Mouse (Mus musculus): ENCODE measurements around the gene Fgf18.

The Fgf18 gene

DNA sequence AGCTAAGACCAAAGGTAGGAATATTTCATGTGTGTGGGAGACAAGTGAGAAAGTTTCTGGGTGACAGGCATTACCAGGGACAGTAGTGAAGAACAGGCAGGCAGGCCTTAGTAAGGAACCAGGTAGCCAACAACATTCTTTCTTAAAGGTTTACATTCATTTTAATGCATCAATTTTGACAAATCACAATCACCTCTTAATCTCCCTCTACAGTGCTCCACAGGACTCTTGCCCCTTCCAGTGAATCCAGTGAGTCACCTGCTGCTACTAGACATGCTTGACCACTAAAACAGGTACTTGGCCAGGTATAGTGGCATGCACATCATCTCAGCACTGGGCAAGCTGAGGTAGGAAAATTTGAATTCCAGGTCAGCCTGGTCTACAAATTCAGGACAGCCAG, 3.2 kb upstream of the Fgf18 start:
- no peak for DNase-seq (ENCODE audit: low spot score in 2 of 2)

DNA sequence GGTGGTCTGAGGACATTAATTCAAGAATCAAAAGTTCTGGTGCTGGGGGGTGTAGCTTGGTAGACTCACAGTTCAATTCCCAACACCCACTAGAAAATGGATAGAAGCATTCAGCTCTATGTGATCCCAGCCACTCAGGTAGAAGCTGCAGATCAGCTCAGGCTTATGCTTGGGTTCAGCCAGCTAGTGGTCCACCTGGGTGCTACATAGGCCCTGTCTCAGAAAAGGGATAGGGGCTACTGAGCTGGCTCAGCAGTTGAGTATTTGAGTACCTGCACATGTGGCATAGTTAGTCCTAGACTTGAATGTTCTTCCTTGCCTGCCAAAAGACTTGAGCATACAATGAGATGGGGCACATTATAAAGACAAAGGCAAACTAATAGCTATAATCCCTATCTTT, 2.3 kb upstream of the Fgf18 start:
- DNase-seq (ENCODE audit: low spot score in 2 of 2): no peak

DNA sequence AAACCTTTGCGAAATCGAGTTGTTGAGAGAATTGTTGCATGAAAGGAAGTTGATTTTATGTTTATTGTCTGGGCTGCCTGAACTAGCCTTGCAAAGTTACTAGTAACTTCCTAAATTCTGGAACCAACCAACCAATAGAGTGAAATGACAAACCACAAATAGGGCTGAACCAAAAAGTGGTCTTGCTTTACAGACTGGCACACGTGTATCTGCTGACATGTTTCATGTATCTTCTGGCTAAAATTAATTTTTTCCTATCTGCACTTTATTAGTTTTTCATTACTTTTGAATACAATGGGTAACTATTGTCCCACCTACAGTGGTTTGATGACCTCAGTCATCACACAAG, 1.9 kb upstream of the Fgf18 start:
- no peak for DNase-seq (ENCODE audit: low spot score in 2 of 2)

DNA sequence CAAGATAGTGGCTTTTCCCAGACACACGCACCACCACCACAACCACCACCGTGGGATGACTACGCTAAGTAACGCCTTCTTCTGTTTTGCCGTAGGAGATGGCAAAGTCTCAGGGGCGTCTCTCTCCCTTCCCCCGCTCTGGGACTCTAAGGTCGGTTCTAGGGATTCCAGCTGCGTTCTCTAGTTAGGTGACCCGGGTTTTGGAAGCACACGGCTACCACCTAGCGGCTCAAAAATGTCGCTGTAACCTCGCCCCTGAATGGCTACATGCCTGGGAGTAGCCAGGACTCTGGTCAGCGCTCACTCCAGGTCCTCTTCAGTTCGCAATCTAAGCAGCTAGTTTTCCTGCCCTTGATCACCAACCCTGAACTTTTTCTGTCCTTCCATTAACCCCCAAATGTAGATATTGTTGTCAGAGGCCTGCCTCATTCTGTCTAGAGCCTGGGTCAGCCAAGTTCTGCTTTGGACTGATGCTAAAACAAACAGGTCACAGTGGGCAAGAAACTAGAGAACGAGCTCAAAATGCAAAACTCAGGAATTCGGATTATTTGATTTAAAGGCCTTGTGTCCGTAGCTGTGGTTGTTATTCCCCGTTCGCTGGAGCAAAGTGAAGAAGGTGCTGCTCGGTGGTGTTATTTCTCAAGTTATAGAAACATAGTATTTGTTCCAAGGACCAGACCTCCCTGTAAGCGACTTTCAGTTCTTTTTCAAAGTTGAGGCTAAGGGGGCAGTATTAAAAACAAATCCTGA, 1.3 kb upstream of the Fgf18 start:
- peak in 1 of 2 experiments; percentile 56 for DNase-seq (ENCODE audit: low spot score in 2 of 2)

DNA sequence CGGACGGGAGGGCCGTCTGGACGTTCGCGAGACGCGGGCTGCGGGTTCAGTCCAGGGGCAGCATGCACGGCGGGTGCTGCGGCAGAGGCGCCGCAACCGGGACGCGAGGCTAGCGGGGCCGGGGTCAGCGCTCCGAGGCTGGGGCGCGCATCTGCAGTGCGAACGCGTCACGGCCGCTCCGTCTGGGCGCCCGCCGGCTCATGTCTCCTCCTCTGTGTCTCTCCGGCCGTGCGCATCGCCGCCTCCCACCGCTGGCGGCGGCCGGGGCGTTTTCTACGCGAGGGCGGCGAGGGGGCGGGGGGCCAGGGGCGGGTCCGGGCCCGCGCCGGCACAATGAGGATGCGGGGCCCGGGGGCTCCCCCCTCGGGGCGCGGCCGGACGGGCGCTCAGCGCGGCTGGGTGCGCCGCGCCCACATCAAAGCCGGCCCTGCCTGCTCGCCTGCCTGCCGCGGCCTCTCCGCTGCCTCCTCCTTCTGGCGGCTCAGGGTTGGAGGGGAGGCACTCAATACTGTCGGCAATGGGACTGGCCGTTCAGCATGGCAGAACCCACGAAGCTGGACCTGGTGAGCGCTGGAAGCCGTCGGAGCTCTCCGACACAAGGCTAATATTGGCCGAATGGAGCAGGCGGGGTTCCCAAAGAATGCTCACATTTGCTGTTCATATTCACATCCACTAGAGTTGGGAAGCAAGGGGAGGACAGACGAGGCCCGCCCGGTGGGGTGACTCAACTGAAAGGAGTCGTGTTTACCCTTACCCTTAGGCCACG, 555 bp upstream of the Fgf18 start:
- DNase-seq (ENCODE audit: low spot score in 2 of 2): peak in 1 of 2 experiments; percentile 14

DNA sequence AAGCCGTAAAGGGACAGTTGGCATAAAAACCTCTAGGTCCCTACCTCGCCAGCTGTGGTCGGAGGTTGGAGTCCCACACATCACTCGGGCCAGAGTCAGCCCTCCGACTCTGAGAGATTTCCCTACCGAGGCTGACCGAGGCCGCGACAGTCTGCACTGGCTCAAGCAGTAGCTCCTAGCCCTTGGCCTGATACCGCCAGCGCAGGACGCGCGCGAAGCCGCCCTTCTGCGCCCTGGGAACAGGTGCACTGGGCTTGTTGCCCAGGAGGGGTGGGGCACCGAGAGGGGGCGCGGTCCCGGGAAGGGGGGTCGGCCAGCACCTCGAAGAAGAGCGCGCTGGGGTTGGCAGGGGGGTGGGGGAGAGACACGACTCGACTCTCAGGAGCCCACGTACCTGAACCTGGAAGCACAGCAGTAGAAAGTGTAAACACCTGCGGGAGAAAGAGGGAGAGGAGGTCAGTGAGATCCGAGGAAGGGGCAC, 509 bp downstream of the Fgf18 start:
- no peak for DNase-seq (ENCODE audit: low spot score in 2 of 2)

DNA sequence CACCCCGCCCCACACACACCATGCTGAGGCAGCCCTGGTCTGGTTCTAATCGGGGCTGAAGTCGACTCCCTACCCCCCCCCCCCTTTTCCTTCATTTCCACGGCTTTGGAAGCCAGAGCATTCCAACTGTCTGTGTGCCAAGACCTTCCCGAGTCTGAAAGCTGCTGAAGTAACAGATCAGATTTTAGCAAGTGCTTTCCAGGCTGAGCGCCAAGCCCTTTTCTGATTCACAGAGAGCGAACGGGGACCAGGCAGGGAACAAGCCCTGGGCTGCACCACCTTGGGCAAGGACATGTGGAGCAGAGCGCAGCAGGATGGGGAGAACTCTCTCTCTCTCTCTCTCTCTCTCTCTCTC, 1.1 kb downstream of the Fgf18 start:
- DNase-seq (ENCODE audit: low spot score in 2 of 2): peak; percentile 84 to 87

DNA sequence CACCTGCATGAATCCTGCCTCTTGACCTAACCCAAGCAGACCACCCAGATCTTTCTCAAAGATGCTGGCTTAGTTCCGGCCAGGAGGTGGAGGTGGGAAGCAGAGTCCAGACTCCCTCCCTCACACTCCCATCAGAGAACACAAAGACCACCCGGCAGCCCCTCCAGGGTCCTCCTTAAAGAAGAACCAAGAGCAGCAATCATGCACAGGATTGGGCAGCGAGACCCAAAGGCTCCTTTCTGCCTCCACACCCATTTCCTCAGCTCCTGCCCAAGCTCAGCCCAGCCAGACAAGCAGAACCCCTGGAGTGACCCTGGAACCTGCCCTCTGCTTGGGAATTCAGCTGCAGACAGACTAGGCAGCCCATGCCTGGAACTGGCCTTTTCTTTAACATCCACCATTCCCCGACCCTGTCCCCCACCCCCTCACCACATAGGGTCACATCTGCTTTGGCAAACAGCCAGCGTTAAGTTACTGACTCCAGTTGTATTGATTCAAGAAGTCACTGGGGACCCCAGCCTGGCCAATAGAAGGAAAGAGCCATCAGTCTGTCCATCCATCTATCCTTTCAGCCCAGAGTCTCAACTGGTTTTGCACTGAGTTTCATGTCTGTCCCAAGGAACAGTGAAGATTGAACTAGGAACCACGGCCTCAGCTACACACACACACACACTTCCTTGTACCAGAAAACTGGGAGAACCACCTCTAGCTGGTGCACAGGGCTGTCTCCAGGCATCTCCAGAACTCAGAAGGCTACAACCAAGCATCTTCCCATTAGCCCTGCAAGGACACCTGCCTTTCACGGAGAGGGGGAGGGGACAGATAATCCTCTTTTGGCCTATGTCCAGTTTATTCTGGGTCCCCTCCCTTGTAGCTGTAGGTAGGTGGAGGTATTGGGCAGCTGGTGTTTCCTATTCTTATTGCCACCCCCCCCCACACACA, 1.7 kb downstream of the Fgf18 start:
- no peak for DNase-seq (ENCODE audit: low spot score in 2 of 2)

DNA sequence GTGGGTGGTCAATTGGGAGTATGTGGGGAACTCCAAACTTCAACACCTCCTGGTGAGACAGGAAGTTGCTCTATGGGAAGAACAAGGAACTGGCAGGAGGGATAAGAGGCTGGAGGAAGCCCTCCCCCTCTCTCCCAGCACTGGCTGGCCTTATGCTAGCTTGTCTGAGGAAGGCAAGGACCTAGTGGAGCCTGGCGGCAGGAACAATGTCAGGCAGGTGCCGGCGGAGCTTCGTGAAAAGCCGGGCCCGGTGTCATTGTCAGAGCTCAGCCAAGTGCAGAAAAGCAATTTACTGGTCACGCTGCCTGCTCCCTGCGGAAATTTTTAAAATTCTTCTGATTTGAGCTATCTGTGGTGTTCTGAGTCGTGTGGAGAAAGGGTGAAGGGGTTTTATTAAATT, 3.3 kb downstream of the Fgf18 start:
- no peak for DNase-seq (ENCODE audit: low spot score in 2 of 2)

DNA sequence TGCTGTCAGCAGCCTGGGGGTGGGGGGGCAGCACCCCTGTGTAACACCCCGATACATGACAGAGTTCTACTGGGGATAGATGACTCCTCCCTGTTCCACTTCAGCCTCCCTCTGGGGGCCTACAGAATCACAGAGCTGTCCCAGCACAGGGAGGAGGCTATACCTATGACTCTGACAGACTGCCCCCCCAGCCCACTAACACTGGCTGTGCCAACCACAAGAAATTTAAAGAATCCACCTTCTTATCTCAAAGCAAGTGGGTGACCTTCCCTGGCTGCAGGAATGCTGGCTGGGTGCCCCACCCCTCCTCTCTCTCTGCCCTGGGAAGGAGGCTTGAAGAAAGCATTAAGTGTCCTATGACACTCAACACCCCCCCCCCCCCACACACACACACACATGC, 4.4 kb downstream of the Fgf18 start:
- DNase-seq (ENCODE audit: low spot score in 2 of 2): no peak

DNA sequence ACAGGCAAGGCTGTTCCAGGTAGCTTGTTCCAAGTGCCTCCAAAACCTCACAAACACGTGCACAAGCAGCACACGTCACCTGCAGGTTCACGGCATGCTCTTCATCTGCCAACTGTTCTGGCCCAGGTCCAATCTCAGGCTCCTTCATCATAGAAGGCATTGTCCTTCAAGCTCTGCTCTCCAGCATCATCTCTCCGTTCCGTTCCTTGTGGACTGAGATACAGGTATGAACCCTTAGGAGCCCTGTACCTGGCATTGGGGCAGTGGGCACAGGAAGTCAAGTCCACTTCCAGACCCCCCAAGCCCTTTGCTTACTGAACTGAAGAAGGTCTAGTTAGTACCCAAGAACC, 7.1 kb downstream of the Fgf18 start:
- no peak for DNase-seq (ENCODE audit: low spot score in 2 of 2)

DNA sequence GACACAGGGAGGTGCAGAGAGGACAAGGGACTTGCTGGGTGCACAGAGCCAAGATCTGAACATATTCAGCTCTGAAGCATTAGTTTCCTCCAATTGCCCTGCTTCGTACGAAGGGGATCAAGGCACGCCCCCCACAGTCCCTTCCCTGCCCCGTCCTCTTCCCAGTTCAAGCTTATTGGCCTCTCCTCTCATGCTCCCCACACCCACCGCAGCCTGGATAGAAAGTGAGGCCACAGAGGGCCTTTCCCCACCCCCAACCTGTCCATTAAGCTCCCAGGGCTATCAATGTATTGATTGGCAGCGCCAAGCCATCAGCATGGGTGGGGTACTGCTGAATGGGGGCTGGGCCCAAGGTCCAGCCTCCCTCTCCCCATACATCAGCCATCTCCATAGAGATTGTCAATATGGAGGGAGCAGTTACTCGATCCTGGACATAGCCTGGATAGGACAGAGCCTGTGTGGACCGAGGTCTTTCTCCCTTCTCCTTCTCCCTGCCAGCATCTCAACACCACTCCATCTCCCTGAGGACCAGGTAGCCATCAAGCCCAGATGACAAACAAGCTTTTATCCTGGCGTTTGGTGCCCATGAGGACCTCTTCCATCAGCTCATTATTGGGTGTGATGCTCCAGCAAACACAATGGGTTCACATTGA, 7.6 kb downstream of the Fgf18 start:
- no peak for DNase-seq (ENCODE audit: low spot score in 2 of 2)

DNA sequence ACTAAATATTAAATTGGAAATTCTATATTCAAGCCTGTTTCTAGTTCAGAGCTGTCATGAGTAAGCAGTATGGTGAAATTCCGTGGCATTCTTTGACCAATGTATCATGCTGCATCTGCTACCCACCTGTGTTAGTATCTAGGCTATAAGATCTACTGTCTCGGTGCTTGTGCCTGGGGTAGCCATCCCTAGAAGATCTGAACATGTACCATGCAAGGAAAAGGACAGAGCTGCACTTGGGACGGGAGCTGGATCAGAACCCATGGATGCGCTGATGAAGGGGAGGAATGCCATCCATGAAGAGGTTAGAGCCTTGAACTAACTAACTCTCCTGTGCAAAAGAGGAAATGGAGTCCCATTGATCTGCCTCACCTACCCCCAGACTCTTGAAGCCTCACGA, 8.5 kb downstream of the Fgf18 start:
- no peak for DNase-seq (ENCODE audit: low spot score in 2 of 2)

DNA sequence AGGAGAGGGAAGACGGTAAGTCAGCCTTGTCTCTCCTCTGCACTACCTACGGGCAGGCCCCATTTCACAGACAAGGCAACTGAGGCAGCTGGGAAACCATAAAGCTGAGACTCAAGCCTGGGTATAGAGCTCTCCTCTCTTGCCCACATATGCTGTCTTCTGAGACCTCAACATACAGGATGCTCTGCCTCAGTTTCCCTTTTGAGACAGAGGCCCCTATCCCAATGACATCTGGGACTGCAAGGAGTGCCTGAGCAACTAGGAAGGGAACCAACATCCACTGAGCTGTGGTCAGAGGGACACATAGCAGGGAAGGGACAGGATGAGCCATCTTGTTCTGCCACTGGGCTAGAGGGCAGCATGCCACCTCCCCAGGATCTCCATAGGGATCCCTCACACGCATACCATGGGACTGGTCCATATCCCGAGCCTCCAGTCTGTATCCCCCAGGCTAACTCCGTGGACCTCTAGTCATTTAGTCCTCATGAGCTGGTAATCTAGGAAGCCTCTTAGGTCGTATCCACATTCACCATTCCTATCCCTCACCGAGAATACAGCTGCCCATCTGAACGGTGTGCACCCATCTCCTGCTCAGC, 12.7 kb downstream of the Fgf18 start:
- DNase-seq (ENCODE audit: low spot score in 2 of 2): no peak

DNA sequence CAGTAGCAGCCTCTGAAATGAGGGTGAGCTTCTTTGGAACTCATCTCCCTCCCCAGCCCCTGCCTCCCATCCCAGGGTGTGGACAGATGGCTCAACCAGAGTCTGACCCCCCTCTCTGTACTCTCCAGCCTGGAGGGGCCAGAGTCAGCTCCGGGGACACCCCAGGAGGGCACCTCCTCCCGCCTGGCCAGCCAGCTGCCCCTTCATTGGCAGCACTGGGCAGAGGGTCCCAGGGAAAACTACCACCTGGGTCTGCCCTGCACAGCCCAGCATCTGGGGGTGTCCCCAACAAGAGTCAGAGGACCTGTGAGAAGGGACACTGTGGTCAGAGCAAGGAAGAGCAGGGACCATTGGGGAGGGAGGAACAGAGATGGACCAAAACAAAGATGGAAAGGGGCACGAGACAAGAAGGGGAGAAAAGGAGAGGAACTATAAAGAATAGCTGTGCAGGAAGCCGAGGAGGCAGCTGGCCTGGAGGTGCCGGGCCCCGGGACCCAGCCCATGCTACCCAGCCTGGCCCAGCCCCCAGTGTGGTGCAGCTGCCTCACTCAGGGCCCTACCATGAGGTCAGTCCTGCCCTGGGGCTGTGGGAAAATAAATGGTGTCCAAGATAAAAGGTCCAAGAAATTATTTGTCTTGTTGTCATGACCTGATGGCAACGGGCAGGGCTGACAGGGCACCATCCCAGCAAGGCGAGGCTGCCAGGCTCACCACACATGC, 14.4 kb downstream of the Fgf18 start:
- DNase-seq (ENCODE audit: low spot score in 2 of 2): no peak

DNA sequence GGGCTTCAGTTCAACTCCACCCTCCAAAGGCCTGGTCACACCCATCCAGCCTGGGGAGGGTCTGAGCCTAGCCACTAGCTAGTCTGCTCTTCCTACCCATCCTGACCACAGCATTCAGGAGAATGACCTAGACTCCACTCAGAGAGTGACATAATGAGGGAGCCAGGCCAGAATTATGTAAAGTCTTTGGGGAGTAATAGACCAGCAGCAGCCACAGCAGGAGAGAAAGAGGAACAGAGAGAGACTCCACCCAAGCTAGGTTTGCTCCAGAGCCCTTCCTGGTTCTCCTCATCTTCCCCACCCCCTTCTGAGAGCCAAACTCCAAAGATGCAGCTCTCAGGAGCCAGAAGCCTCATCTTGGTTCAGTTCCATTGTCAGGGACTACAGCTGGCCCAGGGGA, 20.1 kb downstream of the Fgf18 start:
- no peak for DNase-seq (ENCODE audit: low spot score in 2 of 2)

DNA sequence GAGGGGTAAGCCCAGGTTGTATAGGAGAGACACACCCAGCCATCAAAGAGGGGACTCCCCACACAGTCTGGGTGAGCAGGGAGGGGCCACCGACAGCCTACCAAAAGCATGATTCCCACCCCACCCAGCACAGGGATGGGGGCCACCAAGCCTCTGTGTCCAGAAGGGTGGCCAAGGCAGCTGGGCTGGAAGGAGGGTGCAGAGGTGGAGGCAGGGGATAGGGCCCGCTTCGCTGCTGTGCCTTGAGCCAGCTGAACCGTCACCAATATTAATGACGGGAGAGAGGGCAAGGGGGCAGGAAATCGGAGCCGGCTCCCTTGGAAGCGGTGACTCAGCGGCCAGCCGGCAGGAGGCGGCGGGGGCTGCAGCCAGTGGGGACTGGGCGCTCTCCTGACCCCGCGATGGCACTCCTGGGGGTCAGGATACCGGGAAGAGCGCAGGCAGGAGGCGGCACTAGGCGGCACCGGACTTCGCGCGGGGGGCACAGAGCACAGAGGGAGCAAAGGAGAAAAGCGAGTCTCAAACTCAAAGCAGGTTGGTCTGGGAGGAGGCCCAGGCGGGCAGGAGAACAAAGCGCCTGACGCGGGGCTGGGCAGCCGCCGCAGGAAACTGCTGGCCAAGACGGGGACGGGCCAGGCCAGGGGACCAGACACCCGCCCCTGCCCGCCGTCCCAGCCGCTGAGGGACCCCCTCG, 24.5 kb downstream of the Fgf18 start:
- no peak for DNase-seq (ENCODE audit: low spot score in 2 of 2)

DNA sequence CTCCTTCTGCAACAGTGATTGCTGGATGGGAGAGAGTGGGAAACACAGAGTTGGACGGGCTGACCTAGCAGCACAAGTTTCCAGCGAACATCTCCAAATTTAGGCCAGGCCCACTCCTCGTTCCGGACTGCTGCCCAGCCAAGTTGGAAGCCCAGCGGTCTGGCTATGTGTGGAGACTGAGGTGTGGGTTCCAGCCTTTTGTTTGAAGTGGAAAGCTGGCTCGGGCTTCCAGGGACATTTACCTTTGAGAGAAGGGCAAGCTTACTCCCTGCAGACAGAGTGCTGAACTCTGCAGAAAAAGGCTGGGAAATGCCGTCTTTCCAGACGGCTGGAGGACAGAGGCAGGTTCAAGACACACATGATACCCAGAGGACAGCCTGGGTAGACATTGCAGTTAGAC, 27.6 kb downstream of the Fgf18 start:
- no peak for DNase-seq (ENCODE audit: low spot score in 2 of 2)

DNA sequence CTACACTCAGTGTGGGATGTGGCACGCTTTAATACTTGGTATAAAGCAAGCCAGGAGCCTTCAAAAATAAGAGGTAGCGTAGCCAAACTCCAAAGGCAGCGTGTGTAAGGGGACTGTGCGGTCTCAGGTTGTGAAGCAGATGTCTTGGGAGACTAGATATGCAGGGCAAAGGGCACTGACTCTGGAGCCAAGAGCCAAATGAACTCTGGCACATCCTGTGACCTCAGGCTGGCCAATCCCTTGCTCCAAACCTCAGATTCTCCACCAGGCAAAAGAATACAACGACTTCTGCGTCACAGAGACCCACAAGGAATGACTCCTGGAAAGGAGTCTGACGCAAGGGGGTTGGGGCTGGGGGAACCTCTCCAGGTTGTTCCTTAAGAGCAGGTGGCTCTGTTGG, 28.1 kb downstream of the Fgf18 start:
- DNase-seq (ENCODE audit: low spot score in 2 of 2): no peak

DNA sequence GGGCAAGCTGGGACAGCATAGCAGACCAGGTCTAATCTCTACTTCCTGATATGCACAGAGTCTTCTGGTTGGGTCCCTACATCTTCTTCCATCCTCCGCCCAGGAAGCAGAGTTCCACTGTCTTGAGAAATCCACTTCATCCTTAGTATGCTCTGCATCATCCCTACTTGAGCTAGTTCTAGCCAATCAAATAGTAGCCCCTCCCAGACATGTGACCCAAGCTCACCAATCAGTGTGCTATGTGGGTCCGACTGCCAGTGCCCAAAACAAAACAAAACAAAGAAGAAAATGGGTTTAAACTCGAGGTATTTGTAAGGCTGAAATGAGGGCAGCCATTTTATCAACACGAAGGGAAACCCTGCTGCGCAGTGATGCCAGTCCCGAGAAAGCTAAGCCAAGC, 28.7 kb downstream of the Fgf18 start:
- DNase-seq (ENCODE audit: low spot score in 2 of 2): no peak

Measured in right cerebral cortex, postnatal 36 days (tissue).